Mouse (Mus musculus): Measurements from ENCODE around the gene H1f0.

DNA sequence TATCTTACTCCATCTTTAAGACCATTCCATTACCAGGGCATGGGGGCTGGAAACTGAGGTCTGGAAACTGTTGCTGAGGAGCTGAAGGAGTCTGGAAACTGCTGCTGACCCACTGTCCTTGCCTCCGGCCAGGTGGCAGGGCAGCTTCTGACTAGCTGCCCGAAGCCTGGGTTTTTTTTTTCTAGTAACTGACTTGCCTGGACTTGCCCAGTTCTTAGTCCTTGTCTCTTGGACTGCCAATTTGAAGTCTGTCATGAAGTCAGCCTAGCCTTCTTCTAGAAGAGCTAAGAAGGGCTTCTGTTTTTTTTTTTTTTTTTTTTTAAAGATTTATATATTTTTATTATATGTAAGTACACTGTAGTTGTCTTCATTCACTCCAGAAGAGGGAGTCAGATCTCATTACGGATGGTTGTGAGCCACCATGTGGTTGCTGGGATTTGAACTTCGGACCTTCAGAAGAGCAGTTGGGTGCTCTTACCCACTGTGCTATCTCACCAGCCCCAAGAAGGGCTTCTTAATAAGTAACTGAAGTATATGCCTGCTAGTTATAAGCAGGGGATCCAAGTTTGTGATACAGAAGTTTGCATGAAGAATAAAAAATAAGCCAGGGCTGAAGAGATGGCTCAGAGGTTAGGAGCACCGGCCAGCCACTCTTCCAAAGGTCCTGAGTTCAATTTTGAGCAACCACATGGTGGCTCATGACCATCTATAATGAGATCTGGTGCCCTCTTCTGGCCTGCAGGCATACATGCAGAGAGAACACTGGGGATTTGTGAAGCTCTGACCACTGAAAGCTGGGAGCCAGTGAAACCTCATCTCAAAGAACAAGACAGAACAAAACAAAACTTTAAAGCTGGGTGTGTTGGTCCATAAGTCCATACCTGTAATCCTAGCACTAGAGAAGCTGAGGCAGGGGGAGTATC, 43.1 kb downstream of the H1f0 start:
- peak; percentile 80 for TF ChIP-seq CTCF (conservative IDR thresholded peaks at IDR 0.05; ENCODE audit: insufficient read depth, insufficient read length, low read depth, low read length)
- no peak for TF ChIP-seq POLR2A (IDR thresholded peaks at IDR 0.05; ENCODE audit: low read depth, low read length)

Measured in kidney, adult 2 months (tissue).